Mouse (Mus musculus): ENCODE measurements around the gene Gm614.

Gene Gm614

GRCm38 (mm10) chrX:101263892-101264291 is at the start of gene Gm614:
Gene Gm614, minus strand, starts transcription at chrX:101263992.
- no peak for DNase-seq (ENCODE audit: low read depth, low spot score)

- DNase-seq (ENCODE audit: low read depth, low spot score), result no peak
These were observed 45.5 kb upstream of the Gm614 start for GRCm38 (mm10) chrX:101309299-101309698.

GRCm38 (mm10) chrX:101304646-101305045 is 40.9 kb upstream of the Gm614 start:
- DNase-seq (ENCODE audit: low read depth, low spot score), result no peak

- DNase-seq (ENCODE audit: low read depth, low spot score), result no peak
These were observed 37.9 kb upstream of the Gm614 start for GRCm38 (mm10) chrX:101301654-101302053.

GRCm38 (mm10) chrX:101300427-101301030 is 36.7 kb upstream of the Gm614 start:
- no peak for DNase-seq (ENCODE audit: low read depth, low spot score)

GRCm38 (mm10) chrX:101299473-101300426 is 36.0 kb upstream of the Gm614 start:
- no peak for DNase-seq (ENCODE audit: low read depth, low spot score)

GRCm38 (mm10) chrX:101299055-101299454 is 35.3 kb upstream of the Gm614 start, which contains the start of gene Nlgn3:
Gene Nlgn3, plus strand, starts transcription at chrX:101299168.
- DNase-seq (ENCODE audit: low read depth, low spot score), result no peak

- DNase-seq (ENCODE audit: low read depth, low spot score), result no peak
These were observed 26.3 kb upstream of the Gm614 start for GRCm38 (mm10) chrX:101290111-101290510.

GRCm38 (mm10) chrX:101289037-101289436 is 25.2 kb upstream of the Gm614 start:
- DNase-seq (ENCODE audit: low read depth, low spot score), result no peak

- no peak for DNase-seq (ENCODE audit: low read depth, low spot score)
These were observed 24.6 kb upstream of the Gm614 start for GRCm38 (mm10) chrX:101288432-101288831.

- no peak for DNase-seq (ENCODE audit: low read depth, low spot score)
These were observed 23.8 kb upstream of the Gm614 start for GRCm38 (mm10) chrX:101287543-101287942.

GRCm38 (mm10) chrX:101285953-101286670 is 22.3 kb upstream of the Gm614 start:
- no peak for DNase-seq (ENCODE audit: low read depth, low spot score)

GRCm38 (mm10) chrX:101285534-101285933 is 21.7 kb upstream of the Gm614 start:
- DNase-seq (ENCODE audit: low read depth, low spot score), result no peak

- no peak for DNase-seq (ENCODE audit: low read depth, low spot score)
These were observed 19.0 kb upstream of the Gm614 start for GRCm38 (mm10) chrX:101282813-101283212.

- DNase-seq (ENCODE audit: low read depth, low spot score), result peak; percentile 73
These were observed 10.3 kb upstream of the Gm614 start, which contains the start of gene Med12 for GRCm38 (mm10) chrX:101273875-101274738. Gene Med12, plus strand, starts transcription at chrX:101274030.

GRCm38 (mm10) chrX:101273410-101273809 is 9.6 kb upstream of the Gm614 start:
- DNase-seq (ENCODE audit: low read depth, low spot score), result no peak

GRCm38 (mm10) chrX:101268755-101269124 is 4.9 kb upstream of the Gm614 start, which contains the start of gene Gm20489:
Gene Gm20489, minus strand, starts transcription at chrX:101269023.
- no peak for DNase-seq (ENCODE audit: low read depth, low spot score)

- DNase-seq (ENCODE audit: low read depth, low spot score), result no peak
These were observed 4.4 kb upstream of the Gm614 start, which contains the start of gene Il2rg for GRCm38 (mm10) chrX:101268025-101268754. Gene Il2rg, minus strand, starts transcription at chrX:101268255.

GRCm38 (mm10) chrX:101266631-101267030 is 2.8 kb upstream of the Gm614 start:
- no peak for DNase-seq (ENCODE audit: low read depth, low spot score)

All from embryo, embryonic 11.5 days (tissue).